Mouse (Mus musculus): ENCODE measurements around the gene Mrvi1.

DNA sequence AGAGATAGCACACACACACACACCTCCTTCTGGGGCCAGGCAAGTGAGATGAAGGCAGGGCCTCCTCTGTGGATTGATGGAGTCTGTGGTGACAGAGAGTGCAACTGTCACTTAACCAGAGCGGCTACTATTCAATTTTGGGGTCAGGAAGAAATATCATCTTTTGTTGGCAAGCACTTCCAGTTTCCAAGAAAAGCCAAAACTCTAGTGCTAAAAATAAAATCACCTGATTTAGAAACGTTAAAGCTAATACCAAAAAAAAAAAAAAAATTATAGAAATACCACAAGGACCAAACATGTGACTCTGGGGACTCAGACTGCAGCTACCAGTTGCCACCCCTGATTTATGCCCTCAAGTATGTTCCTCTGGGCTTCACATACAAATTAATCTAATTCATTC, 26.7 kb downstream of the Mrvi1 start:
- TF ChIP-seq CTCF (IDR thresholded peaks at IDR 0.05; ENCODE audit: extremely low read depth, insufficient read depth, low read length), result no peak
- TF ChIP-seq POLR2A (IDR thresholded peaks at IDR 0.05; ENCODE audit: extremely low read depth, insufficient read depth, low read length), result no peak

Measured in cortical plate, adult 2 months (tissue).